Mouse (Mus musculus) bone marrow, adult 2 months (tissue): ENCODE measurements around the gene Synrg. TPM values are rescaled to one million over a fixed set of nuclear protein-coding genes. Genes with fewer than 3 reads are reported as not detected.

ENCODE experiments used
- H3K27ac ChIP-seq: fragments of 200-500 bp; 2 replicates; pipeline ENCODE4 v1.5.1; 2012; ENCODE audit warnings: low read depth, mild to moderate bottlenecking, control low read depth, inconsistent platforms, low read length; ENCODE audit not compliant: control insufficient read depth, poor library complexity, insufficient read depth
- H3K4me1 ChIP-seq: fragments of 200-500 bp; 2 replicates; pipeline ENCODE4 v1.6.1; 2011; ENCODE audit warnings: low read length; ENCODE audit not compliant: control insufficient read depth, insufficient read depth
- H3K4me3 ChIP-seq: fragments of 200-500 bp; replicated peaks from 2 replicates; pipeline ENCODE3; 2011; ENCODE audit warnings: mild to moderate bottlenecking, low read depth, low read length, control low read depth; ENCODE audit not compliant: control insufficient read depth
- CTCF ChIP-seq: fragments of 200-500 bp; IDR thresholded peaks from 2 replicates; pipeline ENCODE4 v1.5.1; 2011; ENCODE audit warnings: low read length, control low read depth; ENCODE audit not compliant: control insufficient read depth, insufficient read depth
- POLR2A ChIP-seq: fragments of 200-500 bp; IDR thresholded peaks from 2 replicates; pipeline ENCODE4 v1.6.1; 2011; ENCODE audit warnings: low read depth, mild to moderate bottlenecking, control low read depth, low read length, borderline replicate concordance; ENCODE audit not compliant: control insufficient read depth
- WGBS: fragments of 180-500 bp; shearing (Covaris S2); methylation state at CpG from one replicate; pipeline ENCODE4 v1.1.7; 2018; 5-methylcytosine and 5-hydroxymethylcytosine counted together
- polyA plus RNA-seq: library from polyadenylated mRNA; stranded (reverse); fragments of >200 nt; gene quantifications from 2 replicates; pipeline ENCODE4 v1.2.4, GENCODE M21; 2011; ENCODE audit warnings: low replicate concordance; ENCODE audit not compliant: missing spikeins, insufficient read depth, insufficient read length

Synrg gene
- polyA plus RNA-seq, 1 experiment: 14.2 TPM

- TF ChIP-seq POLR2A: no peak
- no peak for TF ChIP-seq CTCF
- H3K4me3 ChIP-seq: no peak overlapping the region
- WGBS: 83% methylated on average over 14 of the region's 14 CpGs
- no peak overlapping the region for H3K27ac ChIP-seq
- no peaks in the 10 kb centered on the region for H3K4me1 ChIP-seq
Observed at GRCm38 (mm10) chr11:84042808-84043762, 78.9 kb downstream of the Synrg start.

DNA sequence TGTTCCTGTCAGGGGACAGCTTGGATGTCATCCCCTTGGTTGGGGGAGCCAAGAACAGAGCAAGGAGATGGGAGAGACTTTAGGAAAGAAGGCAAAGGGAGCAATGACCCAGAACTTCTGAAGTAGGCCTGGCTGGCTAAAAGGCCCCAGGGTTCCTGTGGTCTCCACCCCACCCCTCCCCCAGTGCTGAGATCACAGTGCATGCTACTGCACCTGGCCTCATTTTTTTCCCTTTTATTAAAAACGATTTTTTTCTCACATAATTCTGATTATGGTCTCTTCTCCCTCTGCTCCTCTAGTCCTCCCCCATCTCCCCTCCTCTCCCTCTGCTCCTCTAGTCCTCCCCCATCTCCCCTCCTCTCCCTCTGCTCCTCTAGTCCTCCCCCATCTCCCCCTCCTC is 80.8 kb downstream of the Synrg start:
- TF ChIP-seq CTCF (no peak), POLR2A (no peak)
- WGBS: 33% methylated on average over 1 of the region's 1 CpGs
- no peak overlapping the region for H3K4me3 ChIP-seq

DNA sequence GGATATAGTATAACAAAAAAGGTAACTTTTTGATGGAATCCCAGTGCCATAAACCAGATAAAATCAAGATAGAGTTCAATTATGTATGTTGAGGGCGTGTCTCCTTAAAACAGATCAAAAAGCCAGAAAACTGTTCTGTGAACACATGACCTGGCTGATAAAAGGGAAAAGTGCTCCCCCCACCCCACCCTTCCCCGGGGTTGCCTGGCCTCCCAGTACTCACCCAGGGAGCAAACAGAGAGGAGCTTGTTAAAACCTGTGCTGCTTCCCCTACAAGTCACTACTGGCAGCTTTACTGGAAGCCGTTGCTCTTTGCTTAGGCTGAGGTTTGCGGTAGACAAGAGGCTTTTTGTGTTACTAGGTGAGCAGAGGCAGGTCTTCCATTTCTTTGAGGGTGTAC is 83.0 kb downstream of the Synrg start:
- TF ChIP-seq CTCF (no peak), POLR2A (no peak)
- H3K4me3 ChIP-seq: no peak overlapping the region
- no peaks in the 10 kb centered on the region for H3K4me1 ChIP-seq
- H3K27ac ChIP-seq: no peak overlapping the region
- WGBS: 65% methylated on average over 4 of the region's 4 CpGs

More for the DNA sequence above, 80.8 kb downstream of the Synrg start:
- Histone ChIP-seq H3K4me1 (no peaks in the 10 kb centered on the region), H3K27ac (no peak overlapping the region)

DNA sequence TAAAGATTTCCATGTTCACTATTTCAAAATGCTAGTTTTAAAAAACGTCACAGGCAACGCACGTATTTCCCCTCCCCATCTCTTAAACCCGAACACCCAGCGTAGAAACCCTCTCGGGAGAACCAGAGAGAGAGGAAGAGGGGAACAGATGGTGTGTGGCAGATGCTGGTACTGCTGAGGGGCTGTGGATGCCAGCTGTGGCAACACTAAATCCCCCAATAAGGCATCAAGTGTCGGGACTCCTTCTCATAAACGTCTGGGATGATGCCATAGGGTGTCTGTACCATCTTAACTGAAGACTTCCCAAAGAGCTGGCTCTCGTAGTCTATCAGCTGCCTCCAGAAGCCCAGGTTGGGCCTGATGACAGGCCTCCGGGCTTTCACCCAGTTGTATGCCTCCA is 84.2 kb downstream of the Synrg start:
- WGBS: 37% methylated on average over 10 of the region's 10 CpGs
- Histone ChIP-seq H3K4me1 (no peaks in the 10 kb centered on the region), H3K4me3 (no peak overlapping the region), H3K27ac (no peak overlapping the region)
- no peak for TF ChIP-seq CTCF
- no peak for TF ChIP-seq POLR2A

GRCm38 (mm10) chr11:84053055-84053454 is 88.8 kb downstream of the Synrg start:
- TF ChIP-seq POLR2A (no peak), CTCF (no peak)
- Histone ChIP-seq H3K4me1 (no peaks in the 10 kb centered on the region), H3K27ac (no peak overlapping the region), H3K4me3 (no peak overlapping the region)
- 77% methylated on average over 7 of the region's 7 CpGs for WGBS

- no peak for TF ChIP-seq POLR2A
Observed at GRCm38 (mm10) chr11:84053524-84054163, 89.4 kb downstream of the Synrg start.

GRCm38 (mm10) chr11:84057418-84057817 is 93.2 kb downstream of the Synrg start:
- WGBS: 79% methylated on average over 2 of the region's 2 CpGs
- H3K27ac ChIP-seq: no peak overlapping the region
- H3K4me3 ChIP-seq: no peak overlapping the region
- no peaks in the 10 kb centered on the region for H3K4me1 ChIP-seq
- TF ChIP-seq CTCF (no peak), POLR2A (no peak)

More at GRCm38 (mm10) chr11:84053524-84054163, 89.4 kb downstream of the Synrg start:
- Histone ChIP-seq H3K4me1 (no peaks in the 10 kb centered on the region), H3K4me3 (no peak overlapping the region), H3K27ac (no peak overlapping the region)
- 73% methylated on average over 10 of the region's 10 CpGs for WGBS

- Histone ChIP-seq H3K27ac (no peak overlapping the region), H3K4me3 (no peak overlapping the region), H3K4me1 (no peaks in the 10 kb centered on the region)
- WGBS: 84% methylated on average over 2 of the region's 2 CpGs
- TF ChIP-seq POLR2A: no peak
- no peak for TF ChIP-seq CTCF
Observed at GRCm38 (mm10) chr11:84059784-84060183, 95.6 kb downstream of the Synrg start.
